ENCODE assay signal across 16 mouse cellular contexts in the genomic region with DNA sequence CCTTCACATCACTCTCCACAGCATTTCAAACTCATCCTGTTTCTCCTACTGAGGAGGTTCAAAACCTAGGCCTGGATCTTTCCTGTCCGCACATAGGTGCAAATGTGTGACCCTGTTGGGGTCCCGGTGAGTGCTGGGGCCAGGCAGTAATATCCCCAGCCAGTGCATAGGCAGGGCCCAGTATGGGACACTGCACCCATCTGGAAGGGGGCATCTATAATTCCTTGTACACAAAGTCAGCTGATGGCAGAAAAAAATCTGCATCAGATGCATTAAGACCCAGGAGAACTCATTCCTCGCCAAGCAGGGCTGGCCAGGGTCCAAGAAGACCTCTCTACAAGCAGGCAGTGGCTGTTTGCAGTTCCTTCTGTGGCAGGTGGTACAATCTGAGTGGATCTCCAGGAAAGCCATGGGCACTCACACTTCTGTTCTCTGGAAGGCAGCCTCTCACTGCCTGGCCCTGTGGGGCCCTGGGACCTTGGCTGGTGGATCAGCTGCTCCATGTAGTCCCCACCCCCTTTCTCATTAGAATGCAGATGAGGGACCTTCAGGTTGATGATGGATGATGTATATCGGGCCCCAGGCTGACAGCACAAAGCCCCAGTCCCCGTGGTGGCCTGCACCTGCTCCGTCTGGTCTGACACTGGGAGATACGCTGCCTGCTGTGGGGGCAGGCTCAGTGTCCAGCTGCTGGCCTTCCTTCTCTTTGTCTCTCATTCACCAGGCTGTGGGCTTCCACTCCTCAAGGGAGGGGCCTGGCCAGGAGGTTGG. TPM values are rescaled to one million over a fixed set of nuclear protein-coding genes. Genes with fewer than 3 reads are reported as not detected.
DNase-seq lines count a peak whose midpoint lies in the region; ATAC-seq lines count a peak whose summit lies in the region.
"Had no signal": no experiment of that assay in that cellular context is flagged by ENCODE, and none has a peak within 500 bp of the region (broad histone marks: within the 10 kb centered on the region; RNA-seq: fewer than 3 reads in every experiment).

No protein-coding gene starts in this region.

- H3K9me3 ChIP-seq in embryonic facial prominence, embryonic 10.5 days: no peaks in the 10 kb centered on the region
- no peaks in the 10 kb centered on the region for H3K9me3 ChIP-seq in hindbrain, embryonic 14.5 days (ENCODE audit: control insufficient read depth, low read length)
- no peaks in the 10 kb centered on the region for H3K9me3 ChIP-seq in neural tube, embryonic 12.5 days
- H3K9me3 ChIP-seq: G1E; heart, embryonic 13.5 days had no signal

- DNase-seq in cerebellum, adult 11-12 months: peak; percentile 44
- DNase-seq in cerebellum, adult 11 months: no peak
- peak; percentile 11 for DNase-seq in embryonic facial prominence, embryonic 10.5 days (ENCODE audit: low spot score)
- DNase-seq in hindbrain, embryonic 14.5 days (ENCODE audit: low spot score): peak; percentile 61
- DNase-seq in thymus, postnatal 25 days: no peak
- no peak for DNase-seq in left cerebral cortex, postnatal 25 days (ENCODE audit: low spot score in 2 of 2)
- no peak for DNase-seq in lung, postnatal 25 days (ENCODE audit: low spot score)
- DNase-seq: kidney, adult 9 months; right cerebral cortex, postnatal 14 days; thymus, postnatal 4 days had no signal

- H3K9ac ChIP-seq in hindbrain, embryonic 14.5 days: 0 out of 2 replicates have a peak overlapping the region, but pooled peaks have one; percentile 11
- no peak overlapping the region for H3K9ac ChIP-seq in neural tube, embryonic 12.5 days
- H3K9ac ChIP-seq: heart, embryonic 13.5 days; liver, embryonic 14.5 days had no signal

- no peaks in the 10 kb centered on the region for H3K27me3 ChIP-seq in embryonic facial prominence, embryonic 10.5 days (replicated peaks; ENCODE audit: low read depth, poor library complexity, severe bottlenecking)
- H3K27me3 ChIP-seq in hindbrain, embryonic 14.5 days (ENCODE audit: control insufficient read depth, insufficient read depth, low read length): no peaks in the 10 kb centered on the region
- no peaks in the 10 kb centered on the region for H3K27me3 ChIP-seq in neural tube, embryonic 12.5 days (replicated peaks)

- H3K4me3 ChIP-seq in embryonic facial prominence, embryonic 10.5 days: no peak overlapping the region
- no peak overlapping the region for H3K4me3 ChIP-seq in hindbrain, embryonic 14.5 days (replicated peaks; ENCODE audit: low read length)
- H3K4me3 ChIP-seq in neural tube, embryonic 12.5 days: no peak overlapping the region
- H3K4me3 ChIP-seq: heart, embryonic 13.5 days; left cerebral cortex, adult 2 months had no signal

- ATAC-seq in hindbrain, embryonic 14.5 days (ENCODE audit: low FRiP score): peak; percentile 88
- ATAC-seq in neural tube, embryonic 12.5 days (ENCODE audit: low FRiP score, low read depth): peak; percentile 96

- 0 out of 2 replicates have a peak, but pooled peaks cover 4% of the 10 kb centered on the region for H3K4me1 ChIP-seq in embryonic facial prominence, embryonic 10.5 days
- peaks cover 9% of the 10 kb centered on the region for H3K4me1 ChIP-seq in hindbrain, embryonic 14.5 days (replicated peaks; ENCODE audit: control insufficient read depth, insufficient read depth, low read length)
- H3K4me1 ChIP-seq in neural tube, embryonic 12.5 days: peaks cover 13% of the 10 kb centered on the region
- H3K4me1 ChIP-seq: heart, embryonic 13.5 days had no signal

- no peak overlapping the region for H3K4me2 ChIP-seq in hindbrain, embryonic 14.5 days (replicated peaks)
- no peak overlapping the region for H3K4me2 ChIP-seq in neural tube, embryonic 12.5 days (replicated peaks)
- H3K4me2 ChIP-seq: heart, embryonic 13.5 days had no signal

- peak overlapping the region; percentile 59; the same call in 1 of the 2 replicates for H3K27ac ChIP-seq in embryonic facial prominence, embryonic 10.5 days (replicated peaks)
- peak overlapping the region; percentile 40 for H3K27ac ChIP-seq in hindbrain, embryonic 14.5 days
- peak overlapping the region; percentile 50 for H3K27ac ChIP-seq in neural tube, embryonic 12.5 days
- H3K27ac ChIP-seq: heart, embryonic 13.5 days; left cerebral cortex, adult 2 months; liver, embryonic 14.5 days had no signal

- 72% methylated on average over 7 of the region's 7 CpGs for WGBS in embryonic facial prominence, embryonic 10.5 days
- WGBS in hindbrain, embryonic 14.5 days: 25% methylated on average over 7 of the region's 7 CpGs
- 42% methylated on average over 7 of the region's 7 CpGs for WGBS in neural tube, embryonic 12.5 days

- H3K36me3 ChIP-seq in embryonic facial prominence, embryonic 10.5 days (replicated peaks): no peaks in the 10 kb centered on the region
- no peaks in the 10 kb centered on the region for H3K36me3 ChIP-seq in hindbrain, embryonic 14.5 days (replicated peaks; ENCODE audit: control insufficient read depth, insufficient read depth)
- H3K36me3 ChIP-seq in neural tube, embryonic 12.5 days: no peaks in the 10 kb centered on the region
- H3K36me3 ChIP-seq: G1E; heart, embryonic 13.5 days had no signal

- intact Hi-C loops in left cerebral cortex, postnatal 25 days (cut with DNase I): no loop called here

RNA-seq across cellular contexts. Expression of a gene that starts 15.2 kb away (rescaled TPM):
- polyA plus RNA-seq in embryonic facial prominence, embryonic 10.5 days (2016; fragmentation: Nextera tagmentation; extraction: Ambion mirVana): 3.0 and 3.7 TPM in 2 replicates
- 23.3 and 24.8 TPM in 2 replicates for polyA plus RNA-seq in hindbrain, embryonic 14.5 days (2014; fragmentation: Nextera tagmentation; extraction: Ambion mirVana)
- 21.0 and 21.2 TPM in 2 replicates for polyA plus RNA-seq in neural tube, embryonic 12.5 days (2016; fragmentation: Nextera tagmentation; extraction: Ambion mirVana)
- total RNA-seq in left cerebral cortex, postnatal 25 days (2021): 100 to 1,000 TPM; 206 to 226 TPM
- total RNA-seq: common myeloid progenitor, adult 5-6 weeks had no signal
- polyA plus RNA-seq: G1E had no signal

RNA-seq across cellular contexts. Expression of a gene that starts 16.0 kb away (rescaled TPM):
- polyA plus RNA-seq in embryonic facial prominence, embryonic 10.5 days (2016; fragmentation: Nextera tagmentation; extraction: Ambion mirVana): 48.1 and 50.9 TPM in 2 replicates
- 71.9 and 82.7 TPM in 2 replicates for polyA plus RNA-seq in hindbrain, embryonic 14.5 days (2014; fragmentation: Nextera tagmentation; extraction: Ambion mirVana)
- 70.1 and 74.1 TPM in 2 replicates for polyA plus RNA-seq in neural tube, embryonic 12.5 days (2016; fragmentation: Nextera tagmentation; extraction: Ambion mirVana)
- 100 to 1,000 TPM; 138 to 140 TPM for total RNA-seq in left cerebral cortex, postnatal 25 days (2021)

Comparison
In these comparisons a context has a peak if more than half of its experiments do, and no peak if none do; other contexts are left out.
1. DNase-seq: peak in cerebellum, adult 11-12 months (single experiment), embryonic facial prominence, embryonic 10.5 days (single experiment) and hindbrain, embryonic 14.5 days (single experiment); none in cerebellum, adult 11 months (single experiment), thymus, postnatal 25 days (single experiment), left cerebral cortex, postnatal 25 days (0 of 2) and lung, postnatal 25 days (single experiment).
2. Peak in every context shown above with its lines, with median percentiles within 50 percentile points of each other: H3K27ac ChIP-seq.